ENCODE assay signal across 8 mouse cellular contexts in the genomic region with DNA sequence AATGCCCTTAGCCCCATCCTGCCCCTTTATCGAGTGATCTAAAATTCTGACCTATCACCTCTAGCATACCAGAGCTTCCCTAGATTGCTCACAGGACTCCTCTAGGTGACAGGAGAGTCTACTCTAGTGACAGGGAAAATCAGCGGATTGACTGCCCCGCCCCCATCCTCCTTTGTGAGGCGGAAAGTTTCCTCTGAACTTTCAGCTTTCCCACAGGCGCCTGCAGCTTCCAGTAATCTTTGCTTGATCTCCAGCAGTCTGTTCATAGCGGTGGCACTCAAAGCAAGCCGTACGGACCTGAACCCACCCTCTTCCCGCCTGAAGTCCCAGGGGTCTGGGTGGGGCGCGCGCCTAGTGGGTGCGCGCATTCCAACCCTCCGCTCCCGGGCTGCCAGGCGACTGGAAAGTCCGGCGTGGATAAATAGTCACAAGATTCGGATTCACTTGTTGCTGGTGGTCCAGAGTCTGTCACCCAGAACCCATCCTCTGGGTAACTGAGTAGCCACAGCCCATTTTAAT. TPM values are rescaled to one million over a fixed set of nuclear protein-coding genes. Genes with fewer than 3 reads are reported as not detected.
DNase-seq lines count a peak whose midpoint lies in the region; ATAC-seq and TF ChIP-seq lines count a peak whose summit lies in the region.

No protein-coding gene starts in this region.

- peak overlapping the region; percentile 4 for H3K4me3 ChIP-seq in cerebellum, adult 2 months (replicated peaks; ENCODE audit: insufficient read depth, low read depth, low read length)
- peak overlapping the region; percentile 37 for H3K4me3 ChIP-seq in hindbrain, embryonic 15.5 days
- peak overlapping the region; percentile 47 for H3K4me3 ChIP-seq in liver, embryonic 11.5 days (ENCODE audit: low read depth, low read length)
- peak overlapping the region; percentile 27 for H3K4me3 ChIP-seq in neural tube, embryonic 11.5 days (ENCODE audit: low read depth, low read length)

- H3K9ac ChIP-seq in hindbrain, embryonic 15.5 days = peak overlapping the region; percentile 14; the same call in 1 of the 2 replicates
- peak overlapping the region; percentile 32 for H3K9ac ChIP-seq in liver, embryonic 11.5 days (ENCODE audit: low read depth, low read length)
- H3K9ac ChIP-seq in neural tube, embryonic 11.5 days (ENCODE audit: low read length) = peak overlapping the region; percentile 9; the same call in 1 of the 2 replicates

- ATAC-seq in hindbrain, embryonic 15.5 days (ENCODE audit: low FRiP score, low read depth) = 0 out of 2 replicates have a peak, but pooled peaks have one; percentile 38
- ATAC-seq in liver, embryonic 11.5 days (replicated peaks; ENCODE audit: low FRiP score) = peak; percentile 52; the same call in 1 of the 2 replicates
- ATAC-seq in neural tube, embryonic 11.5 days (ENCODE audit: insufficient read depth, low FRiP score, low TSS enrichment) = peak; percentile 64

- no peaks in the 10 kb centered on the region for H3K27me3 ChIP-seq in cerebellum, adult 2 months (ENCODE audit: control insufficient read depth, insufficient read depth, low read length)
- no peaks in the 10 kb centered on the region for H3K27me3 ChIP-seq in hindbrain, embryonic 15.5 days
- no peaks in the 10 kb centered on the region for H3K27me3 ChIP-seq in liver, embryonic 11.5 days (replicated peaks; ENCODE audit: control insufficient read depth, insufficient read depth, low read length)
- H3K27me3 ChIP-seq in neural tube, embryonic 11.5 days (ENCODE audit: control insufficient read depth, insufficient read depth, low read length) = no peaks in the 10 kb centered on the region

- WGBS in cerebellum, adult 2 months = 3% methylated on average over 20 of the region's 20 CpGs
- WGBS in hindbrain, embryonic 15.5 days = under 1% methylated on average over 20 of the region's 20 CpGs
- WGBS in liver, embryonic 11.5 days = 2% methylated on average over 20 of the region's 20 CpGs
- under 1% methylated on average over 20 of the region's 20 CpGs for WGBS in neural tube, embryonic 11.5 days

- H3K4me2 ChIP-seq in hindbrain, embryonic 15.5 days = peak overlapping the region; percentile 57
- peak overlapping the region; percentile 73 for H3K4me2 ChIP-seq in liver, embryonic 11.5 days
- peak overlapping the region; percentile 36 for H3K4me2 ChIP-seq in neural tube, embryonic 11.5 days (ENCODE audit: low read depth)

- no peaks in the 10 kb centered on the region for H3K4me1 ChIP-seq in cerebellum, adult 2 months (ENCODE audit: control insufficient read depth, insufficient read depth, low read length)
- peaks cover 19% of the 10 kb centered on the region for H3K4me1 ChIP-seq in hindbrain, embryonic 15.5 days (replicated peaks)
- peaks cover 16% of the 10 kb centered on the region for H3K4me1 ChIP-seq in liver, embryonic 11.5 days (replicated peaks; ENCODE audit: control insufficient read depth, insufficient read depth, low read length)
- peaks cover 5% of the 10 kb centered on the region for H3K4me1 ChIP-seq in neural tube, embryonic 11.5 days (ENCODE audit: control insufficient read depth, insufficient read depth, low read length)

- no peak overlapping the region for H3K27ac ChIP-seq in cerebellum, adult 2 months (ENCODE audit: insufficient read depth, low read length)
- H3K27ac ChIP-seq in hindbrain, embryonic 15.5 days (replicated peaks) = peak overlapping the region; percentile 61
- peak overlapping the region; percentile 53; the same call in 1 of the 2 replicates for H3K27ac ChIP-seq in liver, embryonic 11.5 days (ENCODE audit: low read depth, low read length)
- H3K27ac ChIP-seq in neural tube, embryonic 11.5 days (ENCODE audit: low read depth, low read length) = no peak overlapping the region

- no peak for TF ChIP-seq POLR2A in cerebellum, adult 2 months (IDR thresholded peaks at IDR 0.05; ENCODE audit: borderline replicate concordance, insufficient read depth, low read length)

- no peaks in the 10 kb centered on the region for H3K36me3 ChIP-seq in hindbrain, embryonic 15.5 days
- peaks cover 6% of the 10 kb centered on the region for H3K36me3 ChIP-seq in liver, embryonic 11.5 days (ENCODE audit: control insufficient read depth, insufficient read depth, low read length)
- no peaks in the 10 kb centered on the region; the same call in 1 of the 2 replicates for H3K36me3 ChIP-seq in neural tube, embryonic 11.5 days (ENCODE audit: control insufficient read depth, insufficient read depth, low read length)

- no peak for DNase-seq in cerebellum, adult 2 months
- DNase-seq in cerebellum, adult 18-20 months = no peak
- DNase-seq in adrenal gland, postnatal 36 days = peak; percentile 84 to 88
- peak; percentile 86 for DNase-seq in gastrocnemius, adult 8-10 months (ENCODE audit: low spot score in 2 of 2)
- peak; percentile 73 for DNase-seq in liver, embryonic 11.5 days (ENCODE audit: low spot score)
- DNase-seq in neural tube, embryonic 11.5 days (ENCODE audit: low spot score) = peak; percentile 86
- no peak for DNase-seq in frontal cortex, adult 2 months (ENCODE audit: extremely low spot score in 1 of 2, low spot score in 1 of 2)

- no peak for TF ChIP-seq CTCF in cerebellum, adult 2 months (IDR thresholded peaks at IDR 0.05; ENCODE audit: borderline replicate concordance, insufficient read depth, low read depth, low read length)

- H3K9me3 ChIP-seq in hindbrain, embryonic 15.5 days = no peaks in the 10 kb centered on the region
- no peaks in the 10 kb centered on the region for H3K9me3 ChIP-seq in liver, embryonic 11.5 days (ENCODE audit: control insufficient read depth, low read length)
- no peaks in the 10 kb centered on the region for H3K9me3 ChIP-seq in neural tube, embryonic 11.5 days (ENCODE audit: control insufficient read depth, low read length)

RNA-seq across cellular contexts. Expression of a gene that starts 0.8 kb away (rescaled TPM):
- 31.0 and 34.2 TPM in 2 replicates for polyA plus RNA-seq in cerebellum, adult 2 months (2012; rRNA removed)
- total RNA-seq in adrenal gland, postnatal 36 days (2021) = 100 to 1,000 TPM; 117 to 133 TPM
- 100 to 1,000 TPM; 112 to 139 (median 128) TPM for total RNA-seq in gastrocnemius, adult 8-10 months (2022)
- 24.1 and 25.1 TPM in 2 replicates for polyA plus RNA-seq in hindbrain, embryonic 15.5 days (2015; fragmentation: Nextera tagmentation; extraction: Ambion mirVana)
- polyA plus RNA-seq in liver, embryonic 11.5 days (2014; fragmentation: Nextera tagmentation; extraction: Ambion mirVana) = 14.8 and 18.7 TPM in 2 replicates
- 17.2 and 18.1 TPM in 2 replicates for polyA plus RNA-seq in neural tube, embryonic 11.5 days (2014; fragmentation: Nextera tagmentation; extraction: Ambion mirVana)
- 36.6 and 38.1 TPM in 2 replicates for polyA plus RNA-seq in frontal cortex, adult 2 months (2012; rRNA removed)

RNA-seq across cellular contexts. Expression of a gene that starts 11.7 kb away (rescaled TPM):
- polyA plus RNA-seq in cerebellum, adult 2 months (2012; rRNA removed) = 192 and 212 TPM in 2 replicates
- 100 to 1,000 TPM; 204 to 213 TPM for total RNA-seq in adrenal gland, postnatal 36 days (2021)
- 100 to 1,000 TPM; 118 to 134 (median 128) TPM for total RNA-seq in gastrocnemius, adult 8-10 months (2022)
- polyA plus RNA-seq in hindbrain, embryonic 15.5 days (2015; fragmentation: Nextera tagmentation; extraction: Ambion mirVana) = 76.5 and 80.8 TPM in 2 replicates
- polyA plus RNA-seq in liver, embryonic 11.5 days (2014; fragmentation: Nextera tagmentation; extraction: Ambion mirVana) = 57.5 and 66.8 TPM in 2 replicates
- polyA plus RNA-seq in neural tube, embryonic 11.5 days (2014; fragmentation: Nextera tagmentation; extraction: Ambion mirVana) = 73.8 and 79.9 TPM in 2 replicates
- polyA plus RNA-seq in frontal cortex, adult 2 months (2012; rRNA removed) = 172 TPM in 2 replicates

RNA-seq across cellular contexts. Expression of a gene that starts 17.3 kb away (rescaled TPM):
- 36.2 and 47.1 TPM in 2 replicates for polyA plus RNA-seq in cerebellum, adult 2 months (2012; rRNA removed)
- 10 to 100 TPM; 20.1 to 21.5 TPM for total RNA-seq in adrenal gland, postnatal 36 days (2021)
- total RNA-seq in gastrocnemius, adult 8-10 months (2022) = 1 to 10 TPM; 1.3 to 2.7 (median 2.2) TPM
- polyA plus RNA-seq in hindbrain, embryonic 15.5 days (2015; fragmentation: Nextera tagmentation; extraction: Ambion mirVana) = 67.5 and 70.8 TPM in 2 replicates
- polyA plus RNA-seq in liver, embryonic 11.5 days (2014; fragmentation: Nextera tagmentation; extraction: Ambion mirVana) = 24.2 and 26.8 TPM in 2 replicates
- polyA plus RNA-seq in neural tube, embryonic 11.5 days (2014; fragmentation: Nextera tagmentation; extraction: Ambion mirVana) = 25.4 and 28.9 TPM in 2 replicates
- 62.5 and 63.7 TPM in 2 replicates for polyA plus RNA-seq in frontal cortex, adult 2 months (2012; rRNA removed)

RNA-seq across cellular contexts. Expression of a gene that starts 18.4 kb away (rescaled TPM):
- polyA plus RNA-seq in cerebellum, adult 2 months (2012; rRNA removed) = 23.4 and 27.6 TPM in 2 replicates
- 10 to 100 TPM; 37.1 to 48.1 TPM for total RNA-seq in adrenal gland, postnatal 36 days (2021)
- 10 to 100 TPM; 13.8 to 21.0 (median 16.3) TPM for total RNA-seq in gastrocnemius, adult 8-10 months (2022)
- polyA plus RNA-seq in hindbrain, embryonic 15.5 days (2015; fragmentation: Nextera tagmentation; extraction: Ambion mirVana) = 57.5 and 63.4 TPM in 2 replicates
- 48.6 and 51.1 TPM in 2 replicates for polyA plus RNA-seq in liver, embryonic 11.5 days (2014; fragmentation: Nextera tagmentation; extraction: Ambion mirVana)
- 50.2 and 58.2 TPM in 2 replicates for polyA plus RNA-seq in neural tube, embryonic 11.5 days (2014; fragmentation: Nextera tagmentation; extraction: Ambion mirVana)
- polyA plus RNA-seq in frontal cortex, adult 2 months (2012; rRNA removed) = 22.3 and 22.6 TPM in 2 replicates

RNA-seq across cellular contexts. Expression of a gene that starts 28.8 kb away (rescaled TPM):
- 99.4 and 107 TPM in 2 replicates for polyA plus RNA-seq in cerebellum, adult 2 months (2012; rRNA removed)
- total RNA-seq in adrenal gland, postnatal 36 days (2021) = 100 to 1,000 TPM; 191 to 194 TPM
- 100 to 1,000 TPM in 1 of 4 experiments, 10 to 100 TPM in 3; 78.6 to 107 (median 95.6) TPM for total RNA-seq in gastrocnemius, adult 8-10 months (2022)
- 62.8 and 63.8 TPM in 2 replicates for polyA plus RNA-seq in hindbrain, embryonic 15.5 days (2015; fragmentation: Nextera tagmentation; extraction: Ambion mirVana)
- polyA plus RNA-seq in liver, embryonic 11.5 days (2014; fragmentation: Nextera tagmentation; extraction: Ambion mirVana) = 120 and 122 TPM in 2 replicates
- 120 and 129 TPM in 2 replicates for polyA plus RNA-seq in neural tube, embryonic 11.5 days (2014; fragmentation: Nextera tagmentation; extraction: Ambion mirVana)
- polyA plus RNA-seq in frontal cortex, adult 2 months (2012; rRNA removed) = 123 and 126 TPM in 2 replicates

Comparison
In these comparisons a context has a peak if more than half of its experiments do, and no peak if none do; other contexts are left out.
1. DNase-seq: peak in adrenal gland, postnatal 36 days (2 of 2), gastrocnemius, adult 8-10 months (2 of 2), liver, embryonic 11.5 days (single experiment) and neural tube, embryonic 11.5 days (single experiment); none in cerebellum, adult 2 months (0 of 2), cerebellum, adult 18-20 months (0 of 2) and frontal cortex, adult 2 months (0 of 2).
2. H3K27ac ChIP-seq: peak in hindbrain, embryonic 15.5 days (single experiment) and liver, embryonic 11.5 days (single experiment); none in cerebellum, adult 2 months (single experiment) and neural tube, embryonic 11.5 days (single experiment).
3. Peak in every context shown above with its lines, with median percentiles within 50 percentile points of each other: H3K4me3 ChIP-seq, ATAC-seq, H3K4me2 ChIP-seq and H3K9ac ChIP-seq.